Mouse (Mus musculus): Measurements from ENCODE around the gene Zc3h4. TPM values are rescaled to one million over a fixed set of nuclear protein-coding genes. Genes with fewer than 3 reads are reported as not detected.

The Zc3h4 gene
- polyA plus RNA-seq (2014; fragmentation: Illumina TruSeq; extraction: RNeasy Lipid Tissue Mini Kit (QIAGEN cat#74804); ENCODE audit: low read depth, low replicate concordance): 20.4 TPM

DNA sequence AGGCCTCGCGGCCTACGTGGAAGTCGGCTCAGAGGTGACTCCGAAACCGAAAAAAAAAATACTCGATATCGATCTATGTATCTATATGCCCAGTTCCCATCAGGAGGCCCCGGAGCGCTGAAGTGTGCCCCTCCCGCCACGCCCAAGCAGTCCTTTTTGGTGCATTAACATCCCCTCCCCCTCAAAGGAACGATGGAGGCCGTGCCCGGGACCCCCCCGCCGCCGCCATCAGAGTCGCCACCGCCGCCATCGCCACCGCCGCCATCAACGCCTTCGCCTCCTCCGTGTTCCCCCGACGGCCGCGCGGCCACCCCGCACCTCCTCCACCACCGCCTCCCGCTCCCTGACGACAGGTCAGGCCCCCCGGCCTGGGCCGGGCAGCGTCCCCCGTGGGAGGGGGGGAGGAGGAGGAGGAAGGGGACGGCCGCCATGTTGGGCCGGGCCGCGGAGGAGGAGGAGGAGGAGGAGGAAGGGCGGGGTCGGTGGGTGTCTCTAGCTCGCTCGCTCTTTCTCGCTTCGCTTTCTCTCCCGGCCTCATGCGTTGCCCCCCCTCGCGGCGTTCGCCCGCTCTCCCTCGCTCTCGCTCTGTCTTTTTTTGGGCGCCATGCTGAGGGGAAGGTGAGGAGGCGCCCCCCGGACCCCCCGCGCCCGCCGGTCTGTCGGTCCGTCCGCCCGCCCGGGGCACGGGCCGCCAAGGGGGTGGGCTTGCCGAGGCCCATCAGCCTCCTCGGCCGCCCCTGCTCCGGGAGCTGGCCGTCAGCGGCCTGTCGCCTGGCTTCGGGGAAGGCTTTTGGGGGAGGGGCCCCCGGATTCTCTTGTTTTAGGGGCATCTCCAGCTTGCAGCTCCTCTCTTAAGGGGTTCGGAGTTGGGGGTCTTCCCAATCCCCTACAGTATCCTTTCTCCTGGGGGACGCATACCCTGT lies at the start of gene Zc3h4:
TSS of gene Zc3h4 (plus strand) at position 222 of the 923 bp plus-strand sequence.

DNA sequence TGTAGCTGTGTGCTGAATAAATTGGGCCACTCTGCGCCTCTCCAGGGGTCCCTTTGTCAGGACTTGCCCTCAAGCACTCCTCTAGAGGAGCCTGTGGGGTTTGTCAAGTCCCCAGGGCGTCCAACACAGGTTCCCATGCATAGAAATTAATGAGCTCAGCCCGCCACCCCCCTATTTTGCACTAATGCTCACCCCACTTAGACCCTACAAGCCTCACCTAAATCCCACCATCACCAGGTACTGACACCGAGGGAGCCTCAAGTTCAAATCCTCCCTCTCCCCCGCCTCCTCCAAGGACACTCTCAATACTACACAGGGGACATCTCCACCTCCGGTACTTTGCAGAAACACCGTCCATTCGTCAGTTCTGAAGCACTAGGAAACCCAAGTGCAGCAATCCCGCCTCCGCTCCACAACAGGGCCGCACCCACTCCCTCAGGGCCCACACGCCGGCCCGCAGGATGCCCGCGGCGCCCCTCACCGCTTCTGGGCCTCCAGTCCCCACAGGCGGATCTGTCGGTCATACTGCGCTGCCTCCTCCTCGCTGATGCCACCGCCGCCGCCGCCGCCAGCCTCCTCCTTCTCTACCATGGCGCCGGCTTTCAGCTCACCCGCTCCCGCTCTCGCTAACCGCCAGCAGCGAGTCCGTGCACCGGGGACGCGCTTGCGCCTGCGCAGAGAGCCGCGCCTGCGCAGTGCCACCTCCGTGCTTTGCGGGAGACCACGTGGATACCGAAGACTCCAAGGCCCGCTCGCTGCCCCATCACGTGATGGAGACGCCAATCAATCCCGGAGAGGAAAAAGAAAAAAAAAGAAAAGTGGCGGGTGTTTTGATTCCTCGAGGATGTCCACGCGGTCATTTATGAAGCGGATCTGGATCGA lies 13.3 kb upstream of the Zc3h4 start, which contains the start of gene Sae1:
TSS of gene Sae1 (minus strand) at position 647 of the 882 bp plus-strand sequence.

DNA sequence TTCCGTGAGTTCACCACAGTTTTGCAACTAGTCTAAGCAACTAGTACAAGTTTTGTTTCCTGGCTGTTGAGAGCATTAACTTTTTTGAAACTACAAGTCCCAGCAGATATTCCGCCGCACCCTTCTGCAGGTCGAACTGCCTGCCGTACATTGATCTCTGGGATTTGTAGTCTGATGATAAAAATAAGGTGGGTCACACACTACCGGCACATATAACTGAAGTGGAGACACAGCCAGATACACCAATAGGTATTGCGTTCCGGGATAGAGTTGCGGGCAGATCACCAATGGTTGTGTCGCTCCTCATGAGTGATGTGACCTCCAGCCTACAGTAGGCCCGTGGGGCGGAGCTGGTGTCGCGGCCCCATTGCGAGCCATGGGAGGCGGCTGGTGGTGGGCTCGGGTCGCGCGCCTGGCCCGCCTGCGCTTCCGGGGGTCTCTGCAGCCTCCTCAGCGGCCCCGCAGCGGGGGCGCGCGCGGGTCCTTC lies 51.9 kb downstream of the Zc3h4 start, which contains the start of gene Tmem160:
TSS of gene Tmem160 (plus strand) at position 193 of the 487 bp plus-strand sequence.

DNA sequence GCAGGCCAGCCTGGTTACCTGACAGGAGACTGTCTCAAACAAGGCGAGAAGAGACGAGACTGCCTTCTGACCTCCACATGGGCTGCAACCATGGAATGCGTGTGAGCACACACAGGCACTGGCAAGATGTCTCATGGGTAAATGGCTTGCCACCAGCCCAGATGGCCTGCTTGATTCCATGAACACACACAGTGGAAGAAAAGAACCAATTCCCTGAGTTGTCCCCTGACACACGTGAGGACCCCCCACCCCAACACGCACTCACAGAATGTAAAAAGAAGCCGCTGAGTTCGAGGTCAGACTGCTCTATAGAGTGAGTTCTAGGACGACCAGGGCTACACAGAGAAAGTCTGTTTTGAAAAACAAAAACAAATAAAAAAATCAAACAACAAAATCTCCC lies 76.9 kb downstream of the Zc3h4 start, which contains the start of gene Npas1:
TSS of gene Npas1 (minus strand) at position 101 of the 400 bp plus-strand sequence.

Other genes with a start within 250 kb of the Zc3h4 start
- gene Meis3, start 225.8 kb upstream of the Zc3h4 start, polyA plus RNA-seq (2014; fragmentation: Illumina TruSeq; extraction: RNeasy Lipid Tissue Mini Kit (QIAGEN cat#74804); ENCODE audit: low read depth, low replicate concordance): 8.7 TPM
- gene Dhx34, start 178.9 kb upstream of the Zc3h4 start, polyA plus RNA-seq (2014; fragmentation: Illumina TruSeq; extraction: RNeasy Lipid Tissue Mini Kit (QIAGEN cat#74804); ENCODE audit: low read depth, low replicate concordance): 6.8 TPM
- 0.71 TPM for gene C5ar2, start 156.8 kb upstream of the Zc3h4 start, polyA plus RNA-seq (2014; fragmentation: Illumina TruSeq; extraction: RNeasy Lipid Tissue Mini Kit (QIAGEN cat#74804); ENCODE audit: low read depth, low replicate concordance)
- 4.4 TPM for gene C5ar1, start 141.4 kb upstream of the Zc3h4 start, polyA plus RNA-seq (2014; fragmentation: Illumina TruSeq; extraction: RNeasy Lipid Tissue Mini Kit (QIAGEN cat#74804); ENCODE audit: low read depth, low replicate concordance)
- gene Inafm1, start 127.3 kb upstream of the Zc3h4 start, polyA plus RNA-seq (2014; fragmentation: Illumina TruSeq; extraction: RNeasy Lipid Tissue Mini Kit (QIAGEN cat#74804); ENCODE audit: low read depth, low replicate concordance): 11.7 TPM
- 72.3 TPM for gene Ccdc9, start 114.1 kb upstream of the Zc3h4 start, polyA plus RNA-seq (2014; fragmentation: Illumina TruSeq; extraction: RNeasy Lipid Tissue Mini Kit (QIAGEN cat#74804); ENCODE audit: low read depth, low replicate concordance)
- 3.8 TPM for gene Bbc3, start 92.5 kb upstream of the Zc3h4 start, polyA plus RNA-seq (2014; fragmentation: Illumina TruSeq; extraction: RNeasy Lipid Tissue Mini Kit (QIAGEN cat#74804); ENCODE audit: low read depth, low replicate concordance)
- 36.4 TPM for gene Sae1, start 13.1 kb upstream of the Zc3h4 start, polyA plus RNA-seq (2014; fragmentation: Illumina TruSeq; extraction: RNeasy Lipid Tissue Mini Kit (QIAGEN cat#74804); ENCODE audit: low read depth, low replicate concordance)
- 60.7 TPM for gene Tmem160, start 51.9 kb downstream of the Zc3h4 start, polyA plus RNA-seq (2014; fragmentation: Illumina TruSeq; extraction: RNeasy Lipid Tissue Mini Kit (QIAGEN cat#74804); ENCODE audit: low read depth, low replicate concordance)
- not detected for gene Npas1, start 76.8 kb downstream of the Zc3h4 start, polyA plus RNA-seq (2014; fragmentation: Illumina TruSeq; extraction: RNeasy Lipid Tissue Mini Kit (QIAGEN cat#74804); ENCODE audit: low read depth, low replicate concordance)
- 23.7 TPM for gene Arhgap35, start 214.1 kb downstream of the Zc3h4 start, polyA plus RNA-seq (2014; fragmentation: Illumina TruSeq; extraction: RNeasy Lipid Tissue Mini Kit (QIAGEN cat#74804); ENCODE audit: low read depth, low replicate concordance)

All from heart, adult 10 weeks (tissue).